9 mouse cellular contexts compared by ENCODE assay signal in genomic region chr4:151778511-151778910, GRCm38 (mm10).
DNase-seq lines count a peak whose midpoint lies in the region; ATAC-seq and TF ChIP-seq lines count a peak whose summit lies in the region.
"Had no signal": no experiment of that assay in that cellular context is flagged by ENCODE, and none has a peak within 500 bp of the region (broad histone marks: within the 10 kb centered on the region; RNA-seq: fewer than 3 reads in every experiment).

No protein-coding gene starts in this region.

- H3K4me3 ChIP-seq in forebrain, postnatal 0 days (ENCODE audit: low read depth, low read length): no peak overlapping the region
- no peak overlapping the region for H3K4me3 ChIP-seq in forebrain, embryonic 11.5 days (ENCODE audit: low read depth, low read length)
- no peak overlapping the region for H3K4me3 ChIP-seq in midbrain, embryonic 14.5 days (replicated peaks; ENCODE audit: low read depth, low read length)
- H3K4me3 ChIP-seq in midbrain, embryonic 10.5 days: no peak overlapping the region
- no peak overlapping the region for H3K4me3 ChIP-seq in forebrain, embryonic 13.5 days
- H3K4me3 ChIP-seq: stomach, embryonic 15.5 days had no signal

- H3K27ac ChIP-seq in forebrain, postnatal 0 days (ENCODE audit: low read depth, low read length): no peak overlapping the region
- no peak overlapping the region for H3K27ac ChIP-seq in forebrain, embryonic 11.5 days (ENCODE audit: low read depth, low read length)
- H3K27ac ChIP-seq in midbrain, embryonic 14.5 days (replicated peaks; ENCODE audit: low read depth, low read length): no peak overlapping the region
- H3K27ac ChIP-seq in midbrain, embryonic 10.5 days (replicated peaks): no peak overlapping the region
- no peak overlapping the region for H3K27ac ChIP-seq in forebrain, embryonic 13.5 days
- H3K27ac ChIP-seq: stomach, embryonic 15.5 days had no signal

- no peaks in the 10 kb centered on the region for H3K4me1 ChIP-seq in forebrain, postnatal 0 days (ENCODE audit: insufficient read depth)
- no peaks in the 10 kb centered on the region for H3K4me1 ChIP-seq in forebrain, embryonic 11.5 days (replicated peaks; ENCODE audit: control insufficient read depth, insufficient read depth, low read length)
- H3K4me1 ChIP-seq in midbrain, embryonic 14.5 days (ENCODE audit: control insufficient read depth, insufficient read depth, low read length): no peaks in the 10 kb centered on the region
- H3K4me1 ChIP-seq in midbrain, embryonic 10.5 days: no peaks in the 10 kb centered on the region
- H3K4me1 ChIP-seq in forebrain, embryonic 13.5 days: peaks cover 11% of the 10 kb centered on the region
- H3K4me1 ChIP-seq: stomach, embryonic 15.5 days had no signal

- peak; percentile 30 for DNase-seq in forebrain, postnatal 0 days
- no peak for DNase-seq in forebrain, embryonic 11.5 days (ENCODE audit: low spot score)
- peak; percentile 64 for DNase-seq in midbrain, embryonic 14.5 days
- no peak for DNase-seq in midbrain, embryonic 10.5 days (ENCODE audit: low spot score)
- DNase-seq in kidney, postnatal 10 days: peak; percentile 41
- DNase-seq in splenic B cell, adult 2 months (ENCODE audit: low read depth, low spot score): peak; percentile 34
- no peak for DNase-seq in cerebellum, adult 9-11 months

- H3K27me3 ChIP-seq in forebrain, postnatal 0 days (ENCODE audit: insufficient read depth, low read length): no peaks in the 10 kb centered on the region
- H3K27me3 ChIP-seq in forebrain, embryonic 11.5 days (ENCODE audit: control insufficient read depth, insufficient read depth, low read length): no peaks in the 10 kb centered on the region
- H3K27me3 ChIP-seq in midbrain, embryonic 14.5 days (ENCODE audit: control insufficient read depth, insufficient read depth, low read length): no peaks in the 10 kb centered on the region
- no peaks in the 10 kb centered on the region for H3K27me3 ChIP-seq in midbrain, embryonic 10.5 days (ENCODE audit: low read depth, poor library complexity, severe bottlenecking)
- H3K27me3 ChIP-seq in splenic B cell, adult 2 months (ENCODE audit: control insufficient read depth, insufficient read depth, low read length, poor library complexity, severe bottlenecking): no peaks in the 10 kb centered on the region
- no peaks in the 10 kb centered on the region for H3K27me3 ChIP-seq in forebrain, embryonic 13.5 days
- H3K27me3 ChIP-seq: stomach, embryonic 15.5 days had no signal

- H3K36me3 ChIP-seq in forebrain, postnatal 0 days (ENCODE audit: insufficient read depth): no peaks in the 10 kb centered on the region
- H3K36me3 ChIP-seq in forebrain, embryonic 11.5 days (ENCODE audit: control insufficient read depth, insufficient read depth, low read length): no peaks in the 10 kb centered on the region
- H3K36me3 ChIP-seq in midbrain, embryonic 14.5 days (ENCODE audit: control insufficient read depth, insufficient read depth, low read length): 0 out of 2 replicates have a peak, but pooled peaks cover 3% of the 10 kb centered on the region
- peaks cover 5% of the 10 kb centered on the region; the same call in 1 of the 2 replicates for H3K36me3 ChIP-seq in midbrain, embryonic 10.5 days
- no peaks in the 10 kb centered on the region for H3K36me3 ChIP-seq in splenic B cell, adult 2 months (ENCODE audit: control insufficient read depth, insufficient read depth, low read length, poor library complexity, severe bottlenecking)
- H3K36me3 ChIP-seq in forebrain, embryonic 13.5 days (ENCODE audit: poor library complexity, severe bottlenecking): no peaks in the 10 kb centered on the region
- H3K36me3 ChIP-seq: stomach, embryonic 15.5 days had no signal

- H3K9me3 ChIP-seq in forebrain, postnatal 0 days (ENCODE audit: low read length): no peaks in the 10 kb centered on the region
- H3K9me3 ChIP-seq in forebrain, embryonic 11.5 days (ENCODE audit: control insufficient read depth, low read length): no peaks in the 10 kb centered on the region
- no peaks in the 10 kb centered on the region for H3K9me3 ChIP-seq in midbrain, embryonic 14.5 days (ENCODE audit: control insufficient read depth, low read length)
- no peaks in the 10 kb centered on the region for H3K9me3 ChIP-seq in midbrain, embryonic 10.5 days (replicated peaks)
- H3K9me3 ChIP-seq in forebrain, embryonic 13.5 days (replicated peaks): no peaks in the 10 kb centered on the region
- H3K9me3 ChIP-seq: stomach, embryonic 15.5 days had no signal

- no peak for ATAC-seq in forebrain, postnatal 0 days
- ATAC-seq in forebrain, embryonic 11.5 days (replicated peaks; ENCODE audit: low FRiP score): no peak
- no peak for ATAC-seq in midbrain, embryonic 14.5 days (ENCODE audit: low FRiP score, low TSS enrichment)
- no peak for ATAC-seq in forebrain, embryonic 13.5 days

- no peak overlapping the region for H3K9ac ChIP-seq in forebrain, postnatal 0 days
- no peak overlapping the region for H3K9ac ChIP-seq in forebrain, embryonic 11.5 days (ENCODE audit: low read length)
- H3K9ac ChIP-seq in midbrain, embryonic 14.5 days (replicated peaks; ENCODE audit: low read length): no peak overlapping the region
- H3K9ac ChIP-seq in forebrain, embryonic 13.5 days: no peak overlapping the region
- H3K9ac ChIP-seq: stomach, embryonic 15.5 days had no signal

- peak; percentile 62 for TF ChIP-seq CTCF in forebrain, postnatal 0 days (IDR thresholded peaks at IDR 0.05; ENCODE audit: low read depth)

- WGBS in forebrain, postnatal 0 days: 68% methylated on average over 4 of the region's 4 CpGs
- 90% methylated on average over 4 of the region's 4 CpGs for WGBS in forebrain, embryonic 11.5 days
- 85% methylated on average over 4 of the region's 4 CpGs for WGBS in midbrain, embryonic 14.5 days
- WGBS in midbrain, embryonic 10.5 days: 88% methylated on average over 4 of the region's 4 CpGs
- WGBS in forebrain, embryonic 13.5 days: 88% methylated on average over 4 of the region's 4 CpGs

- H3K4me2 ChIP-seq in forebrain, postnatal 0 days (ENCODE audit: low read depth): no peak overlapping the region
- H3K4me2 ChIP-seq in forebrain, embryonic 11.5 days (ENCODE audit: low read depth, low read length, severe bottlenecking): no peak overlapping the region
- H3K4me2 ChIP-seq in midbrain, embryonic 14.5 days (ENCODE audit: low read length): no peak overlapping the region
- no peak overlapping the region for H3K4me2 ChIP-seq in forebrain, embryonic 13.5 days
- H3K4me2 ChIP-seq: stomach, embryonic 15.5 days had no signal

Comparison
In these comparisons a context has a peak if more than half of its experiments do, and no peak if none do; other contexts are left out.
1. DNase-seq: peak in forebrain, postnatal 0 days (single experiment), midbrain, embryonic 14.5 days (single experiment), kidney, postnatal 10 days (single experiment) and splenic B cell, adult 2 months (single experiment); none in forebrain, embryonic 11.5 days (single experiment), midbrain, embryonic 10.5 days (single experiment) and cerebellum, adult 9-11 months (single experiment).